Mouse (Mus musculus): ENCODE data around the gene Cldnd1.

Cldnd1 gene

DNA sequence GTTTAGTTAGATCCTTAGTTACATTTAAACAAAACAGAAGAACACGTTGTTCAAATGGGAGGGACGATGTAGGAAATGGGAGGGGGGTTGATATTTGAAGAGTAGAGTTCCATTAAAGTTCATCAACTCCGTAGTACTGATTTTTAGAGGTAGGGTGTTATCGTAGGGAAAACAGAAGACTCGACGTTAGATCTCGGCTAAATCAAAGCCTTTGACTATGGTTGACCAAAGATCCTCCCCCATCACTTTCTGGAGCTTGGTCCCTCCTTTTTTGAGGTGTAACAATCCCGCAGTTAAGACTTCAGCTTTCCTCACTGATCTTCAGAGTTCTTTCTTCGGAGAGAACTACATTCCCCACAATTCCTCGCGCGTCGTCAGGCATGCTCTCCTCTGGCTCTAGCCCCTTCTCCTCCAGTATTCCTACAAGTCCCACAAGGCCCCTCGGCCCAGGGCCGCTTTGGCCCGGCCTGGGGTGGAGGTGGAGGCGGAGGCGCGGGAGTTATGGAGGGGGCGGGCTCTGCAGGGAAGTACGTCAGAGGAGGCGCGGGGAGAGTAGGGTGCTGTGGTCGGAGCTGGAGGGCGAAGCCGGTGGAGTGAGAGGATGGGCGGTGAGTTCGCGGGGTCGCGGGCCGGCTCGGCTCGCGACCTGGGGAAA lies at the start of gene Cldnd1:
Cldnd1 (plus strand) TSS at position 434 of the 655 bp plus-strand sequence.
- DNase-seq, result peak; percentile 97

- DNase-seq, result no peak
Measured at GRCm38 (mm10) chr16:58678660-58679059, 49.0 kb upstream of the Cldnd1 start.

DNA sequence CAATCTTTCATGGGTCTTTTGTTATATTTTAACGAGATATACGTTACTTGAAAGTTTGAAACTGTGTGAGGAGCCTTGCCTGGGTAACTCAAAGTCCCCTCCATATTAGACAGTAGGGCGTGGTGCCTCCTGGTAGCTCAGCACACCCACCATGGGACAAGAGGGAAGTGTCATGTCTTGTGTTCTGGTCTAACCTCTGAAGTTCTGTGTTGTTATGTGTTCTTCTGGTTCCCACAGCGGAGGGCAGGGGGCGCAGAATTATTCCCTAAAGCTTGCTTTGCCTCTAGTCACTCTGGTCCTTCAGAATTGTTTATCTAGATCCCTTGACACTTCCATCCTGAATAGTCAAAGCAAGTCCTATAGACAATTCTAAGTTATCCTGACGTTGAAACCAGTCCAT lies 45.7 kb upstream of the Cldnd1 start:
- no peak for DNase-seq

- no peak for DNase-seq
Measured at GRCm38 (mm10) chr16:58682870-58683269, 44.8 kb upstream of the Cldnd1 start.

DNA sequence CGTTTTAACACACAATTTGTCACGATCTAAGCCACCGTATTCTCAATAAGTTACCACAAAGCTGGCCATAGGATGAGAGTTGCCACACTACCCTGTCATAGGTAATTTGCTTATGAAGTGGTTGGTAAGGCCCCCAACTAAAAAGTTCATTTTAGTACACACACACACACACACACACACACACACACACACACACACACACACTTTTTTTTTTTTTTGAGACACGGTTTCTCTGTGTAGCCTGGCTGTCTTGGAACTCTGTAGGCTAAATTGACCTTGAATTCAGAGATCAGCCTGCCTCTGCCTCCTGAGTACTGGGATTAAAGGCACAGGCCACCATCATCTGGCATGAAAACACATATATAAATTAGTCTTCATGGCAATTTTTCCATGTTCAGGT lies 43.8 kb upstream of the Cldnd1 start:
- no peak for DNase-seq

GRCm38 (mm10) chr16:58684537-58684936 lies 43.2 kb upstream of the Cldnd1 start:
- no peak for DNase-seq

DNA sequence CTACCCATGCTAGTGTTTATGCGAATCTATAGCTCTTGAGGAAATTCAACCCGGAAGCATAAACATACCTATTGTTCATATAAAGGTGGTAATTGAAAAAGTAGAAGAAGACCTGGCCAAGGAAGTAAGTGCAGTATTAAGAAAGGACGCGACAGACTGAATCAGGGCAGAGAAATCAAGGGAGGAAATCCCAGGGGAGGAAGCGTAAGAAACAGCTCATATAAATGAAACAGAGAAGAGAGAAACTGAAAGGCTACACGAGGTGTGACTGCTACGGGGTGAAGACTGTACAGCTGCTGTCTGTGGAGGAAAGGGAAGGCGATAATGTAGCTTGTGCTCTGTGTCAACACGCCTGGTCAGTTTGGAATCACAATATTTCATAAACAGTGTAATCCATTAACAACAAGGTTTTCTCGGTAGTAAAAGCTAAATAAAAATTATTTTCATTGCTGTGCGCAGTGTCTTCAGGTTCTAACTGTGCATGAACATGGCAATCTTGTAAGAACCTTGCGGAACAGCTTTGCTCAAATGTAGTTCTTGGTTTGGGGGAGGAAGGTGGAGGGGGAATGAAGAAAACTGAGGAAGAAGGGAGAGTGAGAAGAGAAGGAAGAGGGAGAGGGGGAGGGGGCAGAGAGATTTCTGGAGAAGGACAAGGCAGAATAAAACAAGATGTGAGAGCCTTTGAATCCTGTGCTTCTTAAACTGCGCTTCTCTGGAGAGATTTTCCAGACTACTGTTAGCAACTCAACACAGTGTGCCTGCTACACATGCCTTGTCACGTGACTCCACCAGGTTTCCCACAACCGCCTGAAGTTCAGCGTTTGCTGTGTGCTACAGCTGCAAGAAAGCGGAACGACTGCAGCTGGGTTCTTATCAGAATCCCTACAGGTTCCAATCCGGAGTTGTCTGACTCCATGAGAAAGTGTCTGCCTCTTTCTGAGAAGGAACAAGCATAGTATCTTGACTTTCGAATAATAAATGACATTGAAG lies 41.9 kb upstream of the Cldnd1 start:
- DNase-seq, result no peak

DNA sequence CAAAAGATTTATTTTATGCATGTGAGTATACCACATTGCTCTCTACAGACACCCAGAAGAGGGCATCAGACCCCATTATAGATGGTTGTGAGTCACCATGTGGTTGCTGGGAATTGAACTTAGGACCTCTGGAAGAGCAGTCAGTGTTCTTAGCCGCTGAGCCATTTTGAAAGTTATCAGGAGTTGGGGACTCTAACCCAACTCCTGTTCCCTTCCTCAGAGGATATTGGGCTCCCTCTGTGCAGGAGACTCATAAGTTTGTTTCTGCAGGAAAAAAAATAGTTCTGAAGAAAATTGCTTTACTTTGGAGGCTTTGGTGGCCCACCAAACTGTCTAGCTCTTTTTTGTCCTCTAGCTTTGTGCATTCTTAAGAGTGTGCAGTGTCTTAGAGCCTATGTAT lies 39.2 kb upstream of the Cldnd1 start:
- DNase-seq, result no peak

GRCm38 (mm10) chr16:58689555-58690169 lies 38.0 kb upstream of the Cldnd1 start:
- no peak for DNase-seq

GRCm38 (mm10) chr16:58690322-58690732 lies 37.4 kb upstream of the Cldnd1 start:
- no peak for DNase-seq

DNA sequence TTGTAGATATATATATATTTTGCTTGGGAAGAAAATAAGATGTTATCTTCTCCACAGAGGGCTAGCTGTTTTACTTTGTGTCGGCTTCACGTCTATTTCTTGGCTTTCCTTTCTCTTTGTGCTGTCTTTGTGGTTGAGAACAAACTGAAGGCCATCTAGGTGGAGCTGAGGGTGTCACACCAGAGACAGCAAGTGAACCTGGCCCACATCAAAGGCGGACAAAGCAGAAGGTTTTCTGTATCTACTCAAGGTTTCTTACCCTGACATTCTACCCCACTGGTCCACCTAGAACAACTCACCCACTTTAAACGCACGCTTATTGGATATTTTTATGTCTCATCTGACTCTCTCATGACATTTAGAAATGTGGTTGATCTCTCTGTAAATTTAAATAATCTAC lies 33.6 kb upstream of the Cldnd1 start:
- no peak for DNase-seq

GRCm38 (mm10) chr16:58696796-58697195 lies 30.9 kb upstream of the Cldnd1 start:
- no peak for DNase-seq

DNA sequence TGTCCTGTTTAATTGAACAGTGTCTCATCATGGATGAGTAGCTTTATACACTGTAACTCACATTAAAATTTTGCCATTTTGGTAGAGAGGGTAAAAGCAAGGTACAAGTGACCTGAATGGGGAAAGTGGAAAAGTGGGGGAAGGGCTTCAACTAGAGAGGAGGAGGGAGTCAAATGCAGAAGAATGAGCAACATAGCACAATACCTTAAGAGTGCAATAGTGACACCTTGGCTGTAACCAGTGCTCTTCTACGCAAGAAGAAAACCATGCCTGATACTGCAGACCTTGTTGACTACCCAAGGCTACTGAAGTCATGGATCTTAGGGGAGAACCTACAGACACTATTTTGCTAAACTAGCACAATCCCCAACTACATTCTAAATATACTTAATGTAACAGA lies 30.4 kb upstream of the Cldnd1 start:
- DNase-seq, result no peak

GRCm38 (mm10) chr16:58700174-58700573 lies 27.5 kb upstream of the Cldnd1 start:
- no peak for DNase-seq

- DNase-seq, result no peak
Measured at GRCm38 (mm10) chr16:58700816-58701424, 26.8 kb upstream of the Cldnd1 start.

- DNase-seq, result no peak
Measured at GRCm38 (mm10) chr16:58701779-58702178, 25.9 kb upstream of the Cldnd1 start.

GRCm38 (mm10) chr16:58702329-58702932 lies 25.3 kb upstream of the Cldnd1 start:
- DNase-seq, result no peak

GRCm38 (mm10) chr16:58703382-58704124 lies 24.2 kb upstream of the Cldnd1 start:
- DNase-seq, result peak; percentile 21

DNA sequence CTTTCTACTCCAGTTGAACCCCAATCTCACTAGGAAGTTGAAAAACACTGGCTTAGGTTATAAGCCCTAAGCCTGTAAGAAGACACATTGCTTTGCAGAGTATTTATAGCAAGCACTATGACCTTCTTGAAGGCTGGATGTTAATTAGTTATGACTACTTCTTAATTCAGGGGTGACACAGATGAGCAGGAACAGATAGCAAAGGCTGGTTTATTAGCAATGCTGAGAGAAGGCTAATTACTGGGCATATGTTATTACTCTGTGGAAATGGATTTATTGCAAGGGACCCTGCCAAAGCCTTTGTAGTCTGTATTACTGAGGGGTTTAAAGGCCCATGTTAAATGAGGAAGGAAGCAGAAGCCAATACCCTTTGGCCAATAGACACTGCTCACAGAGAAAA lies 22.7 kb upstream of the Cldnd1 start:
- no peak for DNase-seq

GRCm38 (mm10) chr16:58707276-58707905 lies 20.3 kb upstream of the Cldnd1 start:
- no peak for DNase-seq
